Mouse (Mus musculus) intestine, embryonic 15.5 days (tissue): ENCODE results near the gene Cd276. TPM values are rescaled to one million over a fixed set of nuclear protein-coding genes. Genes with fewer than 3 reads are reported as not detected.
"Not testable (repeated sequence)": the region's sequence is repeated elsewhere in the genome, so short reads cannot be mapped to it uniquely, and the experiment has no call there.

ENCODE experiments used
- ATAC-seq: fragments of 200-750 bp; cut with Nextera tagmentation; 2 replicates; pipeline ENCODE4 v1.8.0; 2017; ENCODE audit warnings: moderate TSS enrichment, moderate library complexity
- H3K27ac ChIP-seq: fragments of 300-500 bp; sonication (generic); 2 replicates; pipeline ENCODE4 v1.5.1; 2015; ENCODE audit warnings: mild to moderate bottlenecking, inconsistent platforms
- H3K27me3 ChIP-seq: fragments of 300-500 bp; sonication (generic); replicated peaks from 2 replicates; pipeline ENCODE4 v1.6.1; 2015; ENCODE audit warnings: inconsistent platforms
- H3K36me3 ChIP-seq: fragments of 300-500 bp; sonication (generic); 2 replicates; pipeline ENCODE4 v1.6.1; 2015; ENCODE audit warnings: inconsistent platforms
- H3K4me1 ChIP-seq: fragments of 300-500 bp; sonication (generic); replicated peaks from 2 replicates; pipeline ENCODE4 v1.6.1; 2015; ENCODE audit warnings: inconsistent platforms
- H3K4me2 ChIP-seq: fragments of 300-500 bp; sonication (generic); replicated peaks from 2 replicates; pipeline ENCODE4 v1.6.1; 2015; ENCODE audit warnings: mild to moderate bottlenecking, inconsistent platforms
- H3K4me3 ChIP-seq: fragments of 300-500 bp; sonication (generic); replicated peaks from 2 replicates; pipeline ENCODE4 v1.5.1; 2015; ENCODE audit warnings: inconsistent platforms
- H3K9ac ChIP-seq: fragments of 300-500 bp; sonication (generic); 2 replicates; pipeline ENCODE4 v1.6.1; 2015; ENCODE audit warnings: inconsistent platforms
- H3K9me3 ChIP-seq: fragments of 300-500 bp; sonication (generic); 2 replicates; pipeline ENCODE4 v1.6.1; 2016; ENCODE audit warnings: inconsistent platforms
- WGBS: fragments of 180-500 bp; shearing (Covaris S2); methylation state at CpG from one replicate; pipeline ENCODE4 v1.1.7; 2015; 5-methylcytosine and 5-hydroxymethylcytosine counted together
- polyA plus RNA-seq: library from polyadenylated mRNA; unstranded; fragments of >200 nt; fragmentation: Nextera tagmentation; extraction: Ambion mirVana; gene quantifications from 2 replicates; pipeline ENCODE4 v1.2.1, GENCODE M21; 2015

Cd276 gene
- 22.7 and 23.6 TPM in 2 replicates for polyA plus RNA-seq

DNA sequence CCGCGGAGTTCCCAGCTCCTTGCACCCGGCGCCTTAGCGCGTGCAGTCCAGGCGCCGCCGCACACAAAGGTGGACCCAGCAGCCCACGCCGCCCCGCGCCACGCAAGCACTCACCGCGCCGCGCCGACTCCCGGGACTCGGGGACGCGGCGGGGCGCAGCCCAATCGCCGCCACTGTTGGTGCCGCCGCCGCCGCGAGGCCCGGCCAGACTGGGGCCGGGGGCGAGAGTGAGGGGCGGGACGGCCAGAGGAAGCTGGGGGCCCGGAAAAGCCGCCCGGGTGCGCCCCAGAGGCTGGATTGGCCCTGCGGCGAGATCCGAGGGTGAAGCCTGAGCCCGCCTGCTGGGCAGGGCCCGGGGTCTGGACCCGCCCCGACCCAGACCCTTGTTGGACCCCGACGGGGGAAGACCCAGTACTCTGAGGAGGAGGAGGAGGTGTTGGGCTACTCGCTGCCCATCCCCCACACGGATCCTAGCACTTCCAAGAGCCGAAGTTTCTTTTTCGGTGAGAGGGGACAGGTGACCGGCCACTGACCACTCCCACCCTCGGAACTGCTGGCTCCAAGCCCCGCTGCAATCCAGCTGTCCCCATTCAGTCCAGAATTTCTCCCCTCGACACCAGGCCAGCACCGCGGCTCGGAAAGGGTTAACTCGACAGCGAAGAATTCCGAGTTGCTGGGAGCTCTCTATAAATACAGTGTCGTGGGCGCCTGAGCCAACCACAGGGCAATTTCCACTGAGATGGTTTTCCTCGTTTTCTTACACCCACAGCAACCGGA is at the start of gene Cd276:
TSS of gene Cd276 (minus strand) at position 530 of the 777 bp plus-strand sequence.
- under 1% methylated on average over 66 of the region's 68 CpGs for WGBS
- ATAC-seq: peak; percentile 77
- Histone ChIP-seq H3K27ac (peak within 1 kb of the TSS; percentile 92), H3K4me2 (peak within 1 kb of the TSS; percentile 89), H3K9ac (peak within 1 kb of the TSS; percentile 96), H3K36me3 (no peaks in the 10 kb centered on the region), H3K27me3 (no peaks in the 10 kb centered on the region), H3K4me3 (peak within 1 kb of the TSS; percentile 91), H3K9me3 (no peaks in the 10 kb centered on the region), H3K4me1 (peaks cover 14% of the 10 kb centered on the region; the same call in 1 of the 2 replicates)

DNA sequence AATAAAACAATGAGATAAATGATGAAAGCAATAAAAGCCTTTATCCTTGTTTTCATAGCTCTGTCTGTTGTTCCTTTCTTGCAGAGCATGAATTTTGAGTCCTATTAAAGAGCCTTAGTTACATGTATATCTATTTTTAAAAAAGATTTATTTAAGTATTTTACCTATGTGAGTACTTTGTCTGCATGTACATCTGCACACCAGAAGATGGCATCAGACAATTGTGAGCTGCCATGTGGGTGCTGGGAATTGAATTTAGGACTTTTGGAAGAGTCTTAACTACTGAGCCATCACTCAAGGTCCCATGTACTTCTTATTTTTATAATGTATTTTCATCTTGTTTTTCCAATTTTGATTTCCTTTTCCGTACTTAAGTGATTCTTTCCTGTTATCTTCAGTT is 40.1 kb upstream of the Cd276 start:
- Histone ChIP-seq H3K36me3 (no peaks in the 10 kb centered on the region), H3K4me2 (no peak overlapping the region), H3K4me3 (no peak overlapping the region), H3K9me3 (no peaks in the 10 kb centered on the region), H3K27me3 (no peaks in the 10 kb centered on the region), H3K27ac (no peak overlapping the region), H3K4me1 (0 out of 2 replicates have a peak, but pooled peaks cover 2% of the 10 kb centered on the region), H3K9ac (no peak overlapping the region)
- ATAC-seq: no peak
- WGBS: 98% methylated on average over 1 of the region's 1 CpGs

DNA sequence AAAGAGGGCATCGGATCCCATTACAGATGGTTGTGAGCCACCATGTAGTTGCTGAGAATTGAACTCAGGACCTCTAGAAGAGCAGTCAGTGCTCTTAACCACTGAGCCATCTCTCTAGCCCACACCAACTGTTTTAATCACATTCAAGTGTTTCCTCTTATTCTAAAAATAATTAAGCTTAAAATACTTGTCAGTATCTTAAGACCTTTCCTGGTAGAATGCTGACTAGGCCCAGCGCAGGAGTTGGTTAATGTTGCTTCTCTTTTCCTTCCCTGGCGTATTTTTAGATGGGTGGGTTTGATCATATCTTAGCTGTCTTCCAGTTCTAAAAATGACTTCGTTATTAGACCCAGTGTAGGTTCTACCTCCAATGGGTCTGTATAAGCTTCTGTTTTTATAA is 33.4 kb upstream of the Cd276 start:
- no peak for ATAC-seq
- Histone ChIP-seq H3K4me2 (no peak overlapping the region), H3K4me3 (no peak overlapping the region), H3K9me3 (no peaks in the 10 kb centered on the region), H3K4me1 (0 out of 2 replicates have a peak, but pooled peaks cover 4% of the 10 kb centered on the region), H3K9ac (no peak overlapping the region), H3K36me3 (no peaks in the 10 kb centered on the region), H3K27me3 (no peaks in the 10 kb centered on the region), H3K27ac (no peak overlapping the region)
- 86% methylated on average over 4 of the region's 4 CpGs for WGBS

GRCm38 (mm10) chr9:58584323-58584722 is 29.1 kb upstream of the Cd276 start:
- WGBS: 68% methylated on average over 1 of the region's 1 CpGs
- H3K4me2 ChIP-seq: no peak overlapping the region
- no peak overlapping the region for H3K4me3 ChIP-seq

DNA sequence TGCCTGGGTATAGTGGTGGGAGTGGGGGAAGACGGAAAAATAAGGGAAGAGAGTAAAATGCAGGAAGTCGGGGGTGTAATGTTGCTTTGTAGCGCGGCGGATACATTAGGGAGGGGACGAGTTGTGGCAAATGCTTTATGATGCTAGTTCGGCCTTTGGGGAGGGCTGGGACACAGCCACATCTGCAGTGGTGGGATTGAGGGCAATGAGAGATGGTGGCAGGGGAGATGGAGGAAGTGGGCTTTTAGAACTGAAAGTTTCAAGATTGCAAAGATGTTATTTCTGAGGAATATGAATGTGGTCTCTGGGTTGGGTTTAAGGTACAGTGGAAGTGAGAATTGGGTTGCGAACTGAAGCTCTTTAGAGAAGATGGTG is 28.0 kb upstream of the Cd276 start:
- H3K4me2 ChIP-seq: peak overlapping the region; percentile 77
- H3K27ac ChIP-seq: peak overlapping the region; percentile 97
- no peaks in the 10 kb centered on the region for H3K27me3 ChIP-seq
- H3K9me3 ChIP-seq: no peaks in the 10 kb centered on the region
- no peaks in the 10 kb centered on the region for H3K36me3 ChIP-seq
- WGBS: under 1% methylated on average over 8 of the region's 8 CpGs
- ATAC-seq: no peak
- peak overlapping the region; percentile 89 for H3K9ac ChIP-seq
- H3K4me3 ChIP-seq: peak overlapping the region; percentile 80
- H3K4me1 ChIP-seq: 0 out of 2 replicates have a peak, but pooled peaks cover 2% of the 10 kb centered on the region

More at GRCm38 (mm10) chr9:58584323-58584722, 29.1 kb upstream of the Cd276 start:
- Histone ChIP-seq H3K4me1 (0 out of 2 replicates have a peak, but pooled peaks cover 2% of the 10 kb centered on the region), H3K27ac (no peak overlapping the region), H3K9ac (no peak overlapping the region), H3K27me3 (no peaks in the 10 kb centered on the region), H3K36me3 (no peaks in the 10 kb centered on the region), H3K9me3 (no peaks in the 10 kb centered on the region)
- ATAC-seq: no peak

DNA sequence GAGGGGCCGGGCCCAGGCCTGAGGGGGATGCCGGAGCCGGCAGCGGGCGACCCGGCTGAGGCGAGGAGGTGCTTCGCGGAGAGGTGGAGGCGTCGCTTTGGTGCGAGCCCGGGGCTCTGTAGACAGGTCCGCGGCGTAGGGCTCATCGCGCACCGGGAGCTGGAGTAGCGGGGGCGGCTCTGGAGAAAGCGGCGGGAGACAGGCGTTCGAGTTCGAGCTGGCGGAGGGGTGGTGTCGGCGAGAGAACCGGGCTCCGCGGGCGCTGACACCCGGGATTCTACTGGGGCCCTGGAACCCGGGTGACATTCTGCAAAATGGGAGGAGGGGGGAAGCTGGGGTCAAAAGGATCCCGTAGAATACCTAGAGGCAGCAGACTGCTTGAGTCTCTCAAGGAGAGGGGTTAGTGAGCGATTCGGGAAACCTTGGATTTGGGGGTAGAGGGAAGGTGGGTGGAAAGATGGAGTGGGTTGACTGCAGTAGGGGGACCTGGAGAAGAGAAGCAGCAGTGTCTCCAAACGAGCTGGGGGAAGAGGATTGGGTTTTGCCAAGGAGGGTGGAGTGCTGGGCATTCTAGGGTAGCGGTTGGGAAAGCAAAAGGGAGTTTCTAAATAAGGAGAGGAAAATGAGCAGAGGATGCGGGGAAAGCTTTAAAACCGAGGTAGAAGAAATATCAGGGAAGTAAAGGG is 27.5 kb upstream of the Cd276 start:
- Histone ChIP-seq H3K27ac (peak overlapping the region; percentile 97), H3K4me1 (0 out of 2 replicates have a peak, but pooled peaks cover 2% of the 10 kb centered on the region), H3K4me2 (peak overlapping the region; percentile 77), H3K27me3 (no peaks in the 10 kb centered on the region), H3K9me3 (no peaks in the 10 kb centered on the region), H3K4me3 (peak overlapping the region; percentile 80), H3K36me3 (no peaks in the 10 kb centered on the region), H3K9ac (peak overlapping the region; percentile 89)
- peak; percentile 68 for ATAC-seq
- under 1% methylated on average over 42 of the region's 42 CpGs for WGBS

DNA sequence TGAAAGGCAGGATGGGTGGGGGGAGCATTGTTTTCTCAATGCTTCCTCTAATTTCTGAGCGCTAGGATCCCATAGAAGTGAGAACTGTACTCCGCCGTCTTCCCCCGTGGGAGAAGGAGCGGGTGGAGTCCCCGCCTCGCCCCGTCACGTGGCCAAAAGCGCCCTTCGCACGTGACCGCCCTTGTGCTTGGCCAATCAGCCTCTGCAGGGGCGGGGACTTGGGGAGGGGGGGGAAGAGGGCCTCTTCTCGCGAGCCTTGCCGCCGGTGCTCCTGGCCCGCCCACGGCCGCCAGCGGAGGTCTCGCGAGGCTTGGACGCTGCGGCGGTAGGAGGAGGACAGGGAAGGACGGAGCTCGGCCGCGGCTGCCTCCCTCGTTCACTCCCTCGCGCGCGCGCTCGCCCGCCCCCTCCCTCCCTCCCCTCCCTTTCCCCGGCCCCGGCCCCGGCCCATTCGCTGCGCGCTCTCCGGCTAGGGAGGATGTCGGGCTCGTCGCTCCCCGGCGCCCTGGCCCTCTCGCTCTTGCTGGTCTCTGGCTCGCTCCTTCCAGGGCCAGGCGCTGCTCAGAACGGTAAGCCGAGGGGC is 26.8 kb upstream of the Cd276 start, which contains the start of gene Nptn:
TSS of gene Nptn (plus strand) at position 283 of the 583 bp plus-strand sequence.
- Histone ChIP-seq H3K4me2 (peak within 1 kb of the TSS; percentile 77), H3K9me3 (no peaks in the 10 kb centered on the region), H3K4me3 (peak within 1 kb of the TSS; percentile 80), H3K36me3 (no peaks in the 10 kb centered on the region), H3K27ac (peak within 1 kb of the TSS; percentile 97), H3K4me1 (0 out of 2 replicates have a peak, but pooled peaks cover 2% of the 10 kb centered on the region), H3K9ac (peak within 1 kb of the TSS; percentile 89), H3K27me3 (no peaks in the 10 kb centered on the region)
- peak; percentile 99 for ATAC-seq
- under 1% methylated on average over 36 of the region's 56 CpGs for WGBS

- no peaks in the 10 kb centered on the region for H3K36me3 ChIP-seq
- peak; percentile 38 for ATAC-seq
- WGBS: 25% methylated on average over 8 of the region's 8 CpGs
Measured at GRCm38 (mm10) chr9:58581283-58581930, 26.2 kb upstream of the Cd276 start.

GRCm38 (mm10) chr9:58580453-58581195 is 25.4 kb upstream of the Cd276 start:
- H3K27ac ChIP-seq: not testable (repeated sequence)

More at GRCm38 (mm10) chr9:58581283-58581930, 26.2 kb upstream of the Cd276 start:
- peak overlapping the region; percentile 70 for H3K4me2 ChIP-seq
- peak overlapping the region; percentile 88 for H3K27ac ChIP-seq
- peak overlapping the region; percentile 43 for H3K9ac ChIP-seq
- no peaks in the 10 kb centered on the region for H3K4me1 ChIP-seq
- H3K27me3 ChIP-seq: no peaks in the 10 kb centered on the region
- peak overlapping the region; percentile 80 for H3K4me3 ChIP-seq
- no peaks in the 10 kb centered on the region for H3K9me3 ChIP-seq

DNA sequence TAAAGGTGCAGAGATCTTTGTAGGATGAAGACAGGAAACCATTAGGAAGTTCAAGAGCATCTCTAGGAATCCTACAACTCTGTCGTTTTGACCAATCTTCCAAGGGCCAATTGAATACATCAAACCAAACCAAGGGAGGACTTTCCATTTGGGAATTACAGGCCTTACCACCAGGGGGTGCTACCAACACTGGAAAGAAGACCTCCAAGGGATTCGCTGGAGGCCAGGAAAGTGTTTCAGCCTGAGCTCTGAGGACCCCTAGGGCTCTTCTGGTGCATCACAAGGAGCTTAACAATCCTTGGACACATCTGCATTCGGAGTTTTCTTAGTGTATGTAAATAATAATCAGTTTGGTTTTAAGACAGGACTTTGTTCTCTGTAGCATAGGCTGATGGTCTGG is 23.4 kb upstream of the Cd276 start:
- WGBS: 13% methylated on average over 3 of the region's 3 CpGs
- Histone ChIP-seq H3K4me3 (no peak overlapping the region), H3K27ac (no peak overlapping the region), H3K4me2 (no peak overlapping the region), H3K27me3 (no peaks in the 10 kb centered on the region), H3K9ac (no peak overlapping the region), H3K36me3 (no peaks in the 10 kb centered on the region), H3K9me3 (no peaks in the 10 kb centered on the region), H3K4me1 (no peaks in the 10 kb centered on the region)
- no peak for ATAC-seq

More at GRCm38 (mm10) chr9:58580453-58581195, 25.4 kb upstream of the Cd276 start:
- not testable (repeated sequence) for H3K4me1 ChIP-seq, ATAC-seq, H3K4me3 ChIP-seq, H3K4me2 ChIP-seq, H3K36me3 ChIP-seq, H3K27me3 ChIP-seq, H3K9me3 ChIP-seq, H3K9ac ChIP-seq
- WGBS: 70% methylated on average over 10 of the region's 10 CpGs

DNA sequence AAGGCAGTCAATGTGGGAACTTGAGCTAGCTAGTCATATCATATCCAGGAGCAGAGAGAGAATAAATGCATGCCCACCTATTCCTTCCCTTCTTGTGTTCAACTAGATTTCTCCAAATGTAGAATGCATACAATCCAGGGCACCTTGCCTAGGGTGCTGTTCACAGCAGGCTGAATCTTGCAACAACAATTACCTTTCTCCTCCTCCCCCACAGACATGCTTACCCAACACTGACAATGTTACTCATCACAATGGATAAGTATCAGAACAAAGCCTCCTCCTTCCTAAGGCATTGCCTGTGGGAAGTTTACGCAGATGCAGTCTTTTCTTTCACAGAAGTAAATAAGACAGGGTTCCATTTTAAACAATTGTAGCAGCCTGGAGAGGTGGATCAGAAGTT is 15.8 kb upstream of the Cd276 start:
- WGBS: 87% methylated on average over 1 of the region's 1 CpGs
- Histone ChIP-seq H3K4me3 (no peak overlapping the region), H3K9ac (no peak overlapping the region), H3K4me2 (no peak overlapping the region), H3K36me3 (no peaks in the 10 kb centered on the region), H3K4me1 (no peaks in the 10 kb centered on the region), H3K9me3 (no peaks in the 10 kb centered on the region), H3K27ac (no peak overlapping the region), H3K27me3 (no peaks in the 10 kb centered on the region)
- ATAC-seq: no peak
